Mouse (Mus musculus): Measurements from ENCODE around the gene Tfap4. TPM values are rescaled to one million over a fixed set of nuclear protein-coding genes. Genes with fewer than 3 reads are reported as not detected.

Tfap4 gene
- polyA plus RNA-seq, 1 experiment from 2014 or later, result 19.6 TPM

GRCm38 (mm10) chr16:4522879-4523278, 36.8 kb downstream of the Tfap4 start:
- no peaks in the 10 kb centered on the region for H3K9me3 ChIP-seq
- no peak overlapping the region for H3K9ac ChIP-seq
- H3K4me3 ChIP-seq, result no peak overlapping the region
- ATAC-seq (ENCODE audit: borderline replicate concordance, extremely low read depth, low FRiP score, low TSS enrichment), result no peak
- no peak overlapping the region for H3K27ac ChIP-seq
- 39% methylated on average over 8 of the region's 8 CpGs for WGBS
- H3K27me3 ChIP-seq, result no peaks in the 10 kb centered on the region
- no peaks in the 10 kb centered on the region for H3K36me3 ChIP-seq
- H3K4me1 ChIP-seq, result no peaks in the 10 kb centered on the region
- no peak overlapping the region for H3K4me2 ChIP-seq

- no peak overlapping the region for H3K4me2 ChIP-seq
- H3K36me3 ChIP-seq, result no peaks in the 10 kb centered on the region
- H3K9ac ChIP-seq, result no peak overlapping the region
- no peaks in the 10 kb centered on the region for H3K9me3 ChIP-seq
- H3K27ac ChIP-seq, result 0 out of 2 replicates have a peak overlapping the region, but pooled peaks have one; percentile 10
- WGBS, result 56% methylated on average over 5 of the region's 5 CpGs
- no peak overlapping the region for H3K4me3 ChIP-seq
- H3K4me1 ChIP-seq, result no peaks in the 10 kb centered on the region
- no peaks in the 10 kb centered on the region for H3K27me3 ChIP-seq
- ATAC-seq (ENCODE audit: borderline replicate concordance, extremely low read depth, low FRiP score, low TSS enrichment), result peak; percentile 42; the same call in 1 of the 2 replicates
Measured at GRCm38 (mm10) chr16:4521735-4522530, 37.7 kb downstream of the Tfap4 start.

GRCm38 (mm10) chr16:4521074-4521667, 38.5 kb downstream of the Tfap4 start:
- Histone ChIP-seq H3K36me3 (no peaks in the 10 kb centered on the region), H3K4me3 (no peak overlapping the region), H3K27me3 (no peaks in the 10 kb centered on the region), H3K9ac (no peak overlapping the region), H3K4me2 (no peak overlapping the region), H3K27ac (no peak overlapping the region), H3K4me1 (no peaks in the 10 kb centered on the region), H3K9me3 (no peaks in the 10 kb centered on the region)
- no peak for ATAC-seq (ENCODE audit: borderline replicate concordance, extremely low read depth, low FRiP score, low TSS enrichment)
- WGBS, result 65% methylated on average over 4 of the region's 4 CpGs

DNA sequence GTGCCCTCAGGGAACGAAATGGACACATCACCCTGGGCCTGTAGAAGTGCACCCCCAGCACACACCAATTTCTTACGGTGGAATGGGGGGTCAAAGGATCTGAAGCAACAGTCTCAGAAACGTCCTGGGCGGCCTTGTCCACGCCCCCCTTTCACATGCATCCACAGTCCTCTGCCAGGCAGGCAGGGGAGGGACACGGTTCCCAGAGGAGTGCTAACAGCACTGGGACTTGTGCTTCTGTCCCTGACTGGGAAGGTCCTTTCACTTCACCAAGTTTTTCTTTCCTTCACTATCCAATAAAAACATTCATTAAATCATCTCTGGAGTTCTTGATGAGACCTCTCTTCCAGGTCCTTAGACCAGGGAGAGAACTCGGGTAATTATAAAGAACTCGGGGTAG, 39.0 kb downstream of the Tfap4 start:
- no peaks in the 10 kb centered on the region for H3K27me3 ChIP-seq
- H3K36me3 ChIP-seq, result no peaks in the 10 kb centered on the region
- ATAC-seq (ENCODE audit: borderline replicate concordance, extremely low read depth, low FRiP score, low TSS enrichment), result no peak
- no peaks in the 10 kb centered on the region for H3K4me1 ChIP-seq
- H3K4me3 ChIP-seq, result no peak overlapping the region
- WGBS, result 70% methylated on average over 8 of the region's 8 CpGs
- H3K9me3 ChIP-seq, result no peaks in the 10 kb centered on the region
- H3K4me2 ChIP-seq, result no peak overlapping the region
- no peak overlapping the region for H3K9ac ChIP-seq
- H3K27ac ChIP-seq, result no peak overlapping the region

DNA sequence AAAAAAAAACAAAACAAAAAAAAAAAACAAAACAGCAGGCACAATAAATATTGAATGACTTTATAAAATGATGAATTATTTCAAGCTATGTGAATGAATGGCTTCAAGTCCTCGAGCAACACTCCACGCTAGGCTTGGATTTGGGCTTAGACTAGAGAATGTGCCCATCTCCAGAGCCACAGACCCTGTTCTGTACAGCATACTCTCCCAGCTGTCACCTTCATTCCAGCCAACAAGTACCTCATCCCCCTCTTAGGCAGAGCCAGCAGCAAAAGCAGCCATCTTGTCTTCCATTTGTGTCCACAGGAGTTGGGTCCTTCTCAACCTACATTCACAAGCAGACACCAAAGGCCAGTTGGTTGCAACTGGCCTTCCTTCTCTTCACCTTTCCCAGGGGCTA, 39.8 kb downstream of the Tfap4 start:
- H3K4me1 ChIP-seq, result no peaks in the 10 kb centered on the region
- H3K36me3 ChIP-seq, result no peaks in the 10 kb centered on the region
- no peaks in the 10 kb centered on the region for H3K9me3 ChIP-seq
- no peaks in the 10 kb centered on the region for H3K27me3 ChIP-seq
- 93% methylated on average over 2 of the region's 2 CpGs for WGBS
- no peak for ATAC-seq (ENCODE audit: borderline replicate concordance, extremely low read depth, low FRiP score, low TSS enrichment)
- no peak overlapping the region for H3K9ac ChIP-seq
- H3K4me2 ChIP-seq, result no peak overlapping the region
- no peak overlapping the region for H3K4me3 ChIP-seq
- no peak overlapping the region for H3K27ac ChIP-seq

DNA sequence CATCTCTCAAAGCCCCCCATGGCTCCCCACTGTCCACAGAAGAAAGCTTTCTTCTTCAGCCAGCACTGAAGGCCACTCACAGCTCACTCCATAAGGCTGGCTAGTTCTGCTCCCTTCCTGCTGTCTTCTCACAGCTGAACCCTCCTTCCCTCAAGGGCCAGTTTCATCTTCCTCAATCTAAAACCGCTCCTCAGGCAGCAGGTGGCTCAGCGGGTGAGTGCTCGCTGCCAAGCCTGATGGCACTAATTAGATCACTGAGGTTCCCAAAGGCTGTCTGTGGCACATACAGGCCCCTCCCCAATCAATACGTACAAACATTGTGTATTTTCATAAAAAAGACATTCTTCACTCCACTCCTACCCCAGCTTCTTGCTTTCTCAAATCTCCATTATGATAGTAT, 40.5 kb downstream of the Tfap4 start:
- Histone ChIP-seq H3K27me3 (no peaks in the 10 kb centered on the region), H3K36me3 (no peaks in the 10 kb centered on the region), H3K9me3 (no peaks in the 10 kb centered on the region), H3K4me3 (no peak overlapping the region), H3K4me1 (no peaks in the 10 kb centered on the region), H3K9ac (no peak overlapping the region), H3K4me2 (no peak overlapping the region), H3K27ac (no peak overlapping the region)
- WGBS, result 72% methylated on average over 4 of the region's 4 CpGs
- ATAC-seq (ENCODE audit: borderline replicate concordance, extremely low read depth, low FRiP score, low TSS enrichment), result no peak

DNA sequence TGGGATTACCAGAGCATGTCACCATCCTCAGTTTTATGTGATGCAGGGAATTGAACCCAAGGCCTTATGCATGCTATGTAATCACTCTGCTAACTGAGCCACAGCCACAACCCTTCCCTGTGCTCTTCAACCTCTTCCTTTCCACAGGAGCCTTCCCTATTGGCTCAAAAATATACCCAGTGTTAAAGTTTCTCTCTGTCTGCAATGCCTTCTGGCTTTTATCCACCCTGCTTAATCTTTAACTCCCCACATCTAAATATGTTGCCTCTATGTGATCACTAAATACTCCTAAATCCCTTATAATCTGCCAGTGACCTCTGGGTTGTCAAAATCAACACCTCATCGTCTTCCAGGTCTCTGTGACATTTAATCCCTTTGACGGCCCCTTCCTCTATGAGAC, 41.7 kb downstream of the Tfap4 start:
- H3K27ac ChIP-seq, result no peak overlapping the region
- whole genome bisulfite sequencing, result 48% methylated on average over 2 of the region's 2 CpGs
- ATAC-seq (ENCODE audit: borderline replicate concordance, extremely low read depth, low FRiP score, low TSS enrichment), result no peak
- peaks cover 1% of the 10 kb centered on the region for H3K4me1 ChIP-seq
- no peak overlapping the region for H3K4me3 ChIP-seq
- H3K4me2 ChIP-seq, result no peak overlapping the region
- no peaks in the 10 kb centered on the region for H3K36me3 ChIP-seq
- H3K27me3 ChIP-seq, result no peaks in the 10 kb centered on the region
- H3K9me3 ChIP-seq, result no peaks in the 10 kb centered on the region
- H3K9ac ChIP-seq, result no peak overlapping the region

- Histone ChIP-seq H3K4me1 (peaks cover 8% of the 10 kb centered on the region), H3K9ac (no peak overlapping the region), H3K9me3 (no peaks in the 10 kb centered on the region), H3K4me3 (no peak overlapping the region), H3K27ac (no peak overlapping the region), H3K4me2 (no peak overlapping the region), H3K36me3 (no peaks in the 10 kb centered on the region), H3K27me3 (no peaks in the 10 kb centered on the region)
- WGBS, result 76% methylated on average over 3 of the region's 3 CpGs
- no peak for ATAC-seq (ENCODE audit: borderline replicate concordance, extremely low read depth, low FRiP score, low TSS enrichment)
Measured at GRCm38 (mm10) chr16:4514383-4514782, 45.3 kb downstream of the Tfap4 start.

GRCm38 (mm10) chr16:4512661-4513438, 46.8 kb downstream of the Tfap4 start:
- Histone ChIP-seq H3K4me2 (no peak overlapping the region), H3K27me3 (no peaks in the 10 kb centered on the region), H3K4me1 (peaks cover 8% of the 10 kb centered on the region), H3K4me3 (no peak overlapping the region), H3K9me3 (no peaks in the 10 kb centered on the region), H3K36me3 (no peaks in the 10 kb centered on the region), H3K9ac (no peak overlapping the region), H3K27ac (peak overlapping the region; percentile 48)
- ATAC-seq (ENCODE audit: borderline replicate concordance, extremely low read depth, low FRiP score, low TSS enrichment), result peak; percentile 78
- whole genome bisulfite sequencing, result 55% methylated on average over 3 of the region's 3 CpGs

DNA sequence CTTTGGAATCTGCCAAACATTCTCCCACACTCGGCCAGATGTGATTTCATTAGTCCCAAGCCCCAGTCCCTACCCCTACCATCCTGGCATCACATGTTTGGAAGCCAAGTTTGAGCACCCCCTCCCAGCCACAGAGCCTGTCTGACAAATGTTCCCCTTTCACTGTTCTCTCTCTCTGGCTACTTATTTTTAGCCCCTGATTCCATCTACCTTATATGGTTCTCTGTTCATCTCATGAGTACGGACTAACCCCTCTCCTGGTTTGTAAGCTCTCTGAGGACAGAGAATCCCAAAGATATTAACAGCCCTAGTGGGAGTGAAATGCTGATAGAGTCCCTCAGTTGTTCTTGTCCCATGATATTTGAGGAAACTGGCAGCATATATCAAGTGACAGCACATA, 48.3 kb downstream of the Tfap4 start:
- Histone ChIP-seq H3K9ac (no peak overlapping the region), H3K36me3 (no peaks in the 10 kb centered on the region), H3K27ac (no peak overlapping the region; the same call in 1 of the 2 replicates), H3K27me3 (no peaks in the 10 kb centered on the region), H3K4me1 (peaks cover 8% of the 10 kb centered on the region), H3K4me3 (no peak overlapping the region), H3K9me3 (no peaks in the 10 kb centered on the region), H3K4me2 (no peak overlapping the region)
- 68% methylated on average over 2 of the region's 2 CpGs for WGBS
- ATAC-seq (ENCODE audit: borderline replicate concordance, extremely low read depth, low FRiP score, low TSS enrichment), result no peak

DNA sequence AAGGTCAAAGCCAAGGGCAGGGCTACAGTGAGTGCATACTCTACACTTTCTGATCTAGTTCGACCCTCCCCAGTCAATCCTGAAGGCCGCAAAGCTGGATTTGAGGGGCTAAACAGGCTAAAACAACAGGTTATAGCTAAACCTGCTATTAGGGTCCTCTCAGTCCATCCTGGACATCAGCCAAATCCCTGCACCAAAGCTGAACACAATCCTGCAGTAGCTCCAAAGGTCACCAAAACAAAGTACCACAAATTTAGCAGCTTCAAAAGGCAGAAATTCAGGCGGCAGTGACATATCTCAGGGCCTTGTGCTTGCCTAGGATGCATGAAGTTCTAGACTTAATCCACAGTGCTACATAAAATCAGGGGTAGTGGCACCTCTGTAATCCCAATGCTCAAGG, 53.5 kb downstream of the Tfap4 start:
- Histone ChIP-seq H3K4me1 (no peaks in the 10 kb centered on the region), H3K4me3 (no peak overlapping the region), H3K36me3 (no peaks in the 10 kb centered on the region), H3K9ac (no peak overlapping the region), H3K9me3 (no peaks in the 10 kb centered on the region), H3K27me3 (no peaks in the 10 kb centered on the region), H3K27ac (no peak overlapping the region), H3K4me2 (no peak overlapping the region)
- 72% methylated on average over 3 of the region's 3 CpGs for WGBS
- ATAC-seq (ENCODE audit: borderline replicate concordance, extremely low read depth, low FRiP score, low TSS enrichment), result no peak

- H3K36me3 ChIP-seq, result no peaks in the 10 kb centered on the region
- no peaks in the 10 kb centered on the region for H3K27me3 ChIP-seq
- H3K27ac ChIP-seq, result no peak overlapping the region
- no peak overlapping the region for H3K9ac ChIP-seq
- H3K4me1 ChIP-seq, result no peaks in the 10 kb centered on the region
- H3K4me2 ChIP-seq, result no peak overlapping the region
- 91% methylated on average over 1 of the region's 1 CpGs for WGBS
- no peak for ATAC-seq (ENCODE audit: borderline replicate concordance, extremely low read depth, low FRiP score, low TSS enrichment)
- H3K4me3 ChIP-seq, result no peak overlapping the region
- no peaks in the 10 kb centered on the region for H3K9me3 ChIP-seq
Measured at GRCm38 (mm10) chr16:4503495-4503894, 56.2 kb downstream of the Tfap4 start.
